Mouse (Mus musculus) v-Abl transformed pro-B cells (cell line): ENCODE measurements at regions not wholly inside any gene's neighbourhood (a gene's known extent, or its start where the extent isn't known, plus 50 kb on each side); places are given as distances from the start of the nearest gene placed in this dataset.

Experiments
- in situ Hi-C, 2 experiments: fragments of 400-800 bp; cut with MboI; formaldehyde crosslinking; loops; one replicate each; pipeline ENCODE4 v1.15.1; 2025; ENCODE audit not compliant: unreplicated experiment in 2 of 2

DNA sequence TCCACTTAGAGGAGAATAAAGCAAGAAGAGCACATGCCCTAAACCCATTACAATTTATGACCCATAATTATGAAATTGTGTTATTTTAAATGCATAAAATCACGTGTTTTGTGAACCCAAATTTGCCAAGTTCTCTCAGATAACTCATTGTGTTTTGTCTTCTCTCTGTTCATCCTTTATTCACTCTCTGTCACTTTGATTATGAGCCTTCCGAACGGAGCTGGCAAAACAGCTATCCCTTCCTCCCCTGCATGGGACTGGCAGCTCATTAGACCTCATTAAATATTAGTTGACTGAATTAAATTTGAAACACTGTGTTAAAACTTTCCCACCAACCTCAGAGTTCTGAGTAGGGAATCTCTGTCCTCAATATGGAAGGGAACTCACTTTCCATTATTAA, 587.2 kb downstream of the Tmem132b start:
- in situ Hi-C loops, result no loop called here

DNA sequence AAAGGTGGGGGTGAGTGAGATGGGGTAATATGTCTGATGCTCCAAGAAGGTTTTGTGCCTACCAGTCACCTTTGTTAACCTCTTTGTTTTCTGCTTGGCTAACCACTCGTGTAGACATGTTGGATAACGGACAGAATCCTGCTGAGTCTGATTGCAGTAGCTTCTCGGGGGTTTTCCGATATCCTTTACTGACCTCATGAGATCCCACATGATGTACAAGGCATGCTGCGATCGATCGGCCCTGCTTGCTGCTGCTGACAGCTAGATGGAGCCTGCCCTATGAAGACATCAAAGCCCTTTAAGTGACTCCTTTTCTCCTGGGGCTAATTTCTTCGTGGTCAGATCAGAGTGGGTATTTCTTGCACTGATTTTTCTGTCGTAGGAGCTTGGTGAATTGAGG, 591.6 kb downstream of the Tmem132b start:
- in situ Hi-C loops, result no loop called here

DNA sequence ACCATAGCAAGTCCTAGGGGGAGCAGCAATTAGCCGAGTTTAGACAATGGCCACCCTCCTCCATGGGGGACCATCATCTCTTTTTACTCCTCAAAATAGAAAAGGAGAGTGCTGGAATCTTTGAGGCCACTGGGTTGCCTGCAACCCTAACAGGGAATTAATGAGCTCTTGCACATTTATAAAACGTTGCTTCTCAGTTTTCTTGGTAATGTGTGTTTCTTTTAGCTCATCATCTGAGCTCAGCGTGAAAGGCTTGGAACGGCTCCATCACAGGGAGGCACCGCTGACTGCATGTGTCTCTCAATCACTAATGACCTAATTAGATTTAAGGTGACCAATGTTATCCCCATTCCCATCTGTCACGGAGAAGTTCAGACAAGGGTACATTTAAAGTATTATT, 595.9 kb downstream of the Tmem132b start:
- in situ Hi-C loops, result no loop called here

DNA sequence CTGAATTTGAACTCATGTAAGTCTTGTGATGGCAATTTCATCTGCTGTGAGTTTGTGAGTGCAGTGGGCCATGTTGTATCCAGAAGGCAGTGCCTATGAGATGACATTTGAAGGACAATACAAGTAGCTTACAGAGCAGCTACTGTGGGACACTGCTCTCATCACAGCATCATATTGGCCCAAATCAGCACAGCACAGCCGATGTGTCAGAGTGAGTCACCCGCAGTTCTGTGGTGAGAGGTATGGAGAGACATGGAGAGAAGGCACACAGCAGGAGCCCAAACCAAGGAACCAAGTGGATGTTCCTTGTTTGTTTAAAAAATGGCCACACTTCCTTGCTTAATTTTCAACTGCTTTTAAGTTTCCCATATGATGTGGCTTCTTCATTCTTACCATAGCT, 617.3 kb downstream of the Tmem132b start:
- in situ Hi-C loops, result no loop called here

DNA sequence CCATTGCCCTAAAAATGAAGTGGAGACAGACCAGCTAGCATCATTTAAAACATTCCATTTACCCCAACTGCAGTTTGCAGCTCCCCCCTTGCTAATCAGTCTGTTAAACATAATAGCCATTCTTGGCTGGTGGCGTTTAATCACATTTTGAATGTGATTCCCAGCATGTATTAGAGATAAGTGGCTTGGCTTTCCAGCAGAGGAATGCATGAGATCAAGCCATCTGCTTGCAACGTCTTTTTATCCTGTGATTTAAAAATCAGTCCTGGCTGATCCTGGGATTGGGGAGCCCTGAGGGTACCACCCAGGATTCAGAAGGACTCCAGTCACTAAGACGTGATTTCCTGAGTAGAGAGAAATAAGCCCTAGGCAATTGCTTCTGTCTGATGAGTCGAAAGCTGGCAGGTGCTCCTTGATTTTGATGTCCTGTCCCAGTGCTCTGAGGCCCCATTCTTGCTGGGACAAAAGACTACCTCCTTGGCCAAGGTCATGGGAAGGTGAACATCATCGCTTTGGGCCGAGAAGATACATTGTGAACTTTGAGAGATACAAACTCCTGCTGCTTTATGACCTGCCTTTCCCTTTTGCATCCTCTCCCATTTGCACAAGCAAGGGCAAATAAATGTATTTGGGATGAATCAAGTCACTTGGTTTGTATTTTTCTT, 623.8 kb downstream of the Tmem132b start:
- in situ Hi-C loops, result no loop called here

DNA sequence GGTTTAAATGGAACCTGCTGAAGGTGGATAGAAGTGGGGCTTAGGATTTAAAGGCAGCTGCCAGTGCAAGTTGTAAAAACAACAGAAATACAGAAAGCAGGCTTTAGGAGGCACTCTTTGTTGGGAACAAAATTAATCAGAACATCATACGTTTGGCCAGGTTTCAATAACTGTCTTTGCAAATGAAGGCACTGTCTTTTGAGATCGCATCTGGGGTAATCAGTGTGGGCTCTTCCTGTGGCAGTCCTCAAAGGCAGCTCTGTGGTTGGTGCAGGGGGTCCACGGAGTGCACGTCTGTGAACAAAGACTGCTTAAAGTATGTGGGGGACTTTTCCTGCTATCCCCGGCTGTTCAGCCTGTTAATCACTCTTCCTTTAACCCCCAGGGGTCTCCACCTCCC, 654.5 kb downstream of the Tmem132b start:
- in situ Hi-C loops, result no loop called here

DNA sequence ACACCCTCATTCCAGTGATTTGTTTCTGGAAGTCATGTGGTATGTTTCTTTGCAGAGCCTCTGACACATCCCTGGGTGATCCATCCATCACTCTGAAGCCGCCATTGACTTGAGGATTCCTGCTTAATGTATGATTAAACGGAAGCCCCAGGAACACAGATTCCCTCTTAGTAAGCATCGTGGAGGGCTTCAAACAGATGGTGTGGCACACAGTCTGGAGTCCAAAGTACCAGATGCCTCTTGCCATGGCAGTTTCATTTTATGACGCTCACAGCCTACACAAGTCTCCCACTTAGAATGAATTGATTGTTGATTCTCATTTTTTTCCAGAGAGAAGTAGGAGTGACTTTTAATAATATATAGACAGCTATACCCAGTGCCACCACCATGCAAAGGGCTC, 668.3 kb downstream of the Tmem132b start:
- in situ Hi-C loops, result no loop called here

DNA sequence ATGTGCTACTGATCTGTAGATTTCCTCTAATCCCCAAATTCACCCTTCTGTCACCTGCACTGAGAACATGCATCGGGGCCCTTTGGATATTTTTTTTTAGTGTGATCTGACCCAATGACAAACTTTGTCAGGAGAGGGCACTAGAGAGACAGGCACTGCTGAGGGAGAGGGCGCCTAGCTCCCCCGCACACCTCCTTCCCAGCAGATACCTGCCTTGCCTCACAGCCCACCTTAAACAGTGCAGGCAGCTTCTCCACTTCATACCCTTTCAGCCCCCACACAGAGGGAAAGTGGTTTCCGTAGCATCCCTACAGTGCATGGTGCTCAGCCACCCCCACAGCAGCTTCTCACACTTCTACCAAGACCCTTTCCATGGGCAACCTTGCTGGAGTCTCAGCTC, 670.0 kb downstream of the Tmem132b start:
- in situ Hi-C loops, result no loop called here

DNA sequence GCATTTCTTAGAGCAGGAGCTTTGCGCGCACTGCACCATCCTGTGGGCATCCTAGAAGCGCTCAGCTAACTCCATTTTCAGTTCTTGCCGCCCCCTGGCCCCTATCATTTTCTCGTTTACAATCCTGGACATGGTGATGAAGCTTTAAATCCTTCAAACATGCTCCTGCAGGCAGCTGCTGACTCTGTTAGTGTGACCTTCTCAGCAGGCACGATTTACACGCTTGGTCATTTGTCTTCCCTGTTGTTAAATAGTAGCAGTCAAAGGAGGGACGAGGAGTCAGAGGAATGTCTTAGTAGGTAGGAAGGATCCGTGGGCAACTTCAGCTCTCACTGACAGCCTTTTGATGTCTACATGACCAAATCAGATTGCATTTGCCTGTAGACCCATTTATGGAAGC, 670.4 kb downstream of the Tmem132b start:
- in situ Hi-C loops, result no loop called here

DNA sequence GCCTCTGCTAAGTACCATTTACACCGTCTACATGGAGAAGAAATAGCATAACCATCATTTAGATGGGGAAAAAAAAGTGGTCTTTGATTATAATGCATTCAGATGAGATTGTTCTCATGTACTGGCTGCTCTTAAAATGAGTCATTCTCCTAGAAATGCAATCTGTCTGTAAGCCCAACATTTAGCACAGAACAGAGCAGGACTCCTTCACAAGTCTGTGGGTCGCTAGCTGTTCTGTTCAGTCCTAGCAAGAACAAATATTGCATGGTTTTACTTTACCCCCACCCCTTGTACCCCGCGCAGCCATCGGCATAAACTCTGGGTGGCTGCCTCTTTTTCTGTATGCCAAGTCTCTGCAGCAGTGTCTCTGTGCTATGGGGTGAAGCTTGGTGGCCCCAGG, 685.4 kb downstream of the Tmem132b start:
- in situ Hi-C loops, result no loop called here

DNA sequence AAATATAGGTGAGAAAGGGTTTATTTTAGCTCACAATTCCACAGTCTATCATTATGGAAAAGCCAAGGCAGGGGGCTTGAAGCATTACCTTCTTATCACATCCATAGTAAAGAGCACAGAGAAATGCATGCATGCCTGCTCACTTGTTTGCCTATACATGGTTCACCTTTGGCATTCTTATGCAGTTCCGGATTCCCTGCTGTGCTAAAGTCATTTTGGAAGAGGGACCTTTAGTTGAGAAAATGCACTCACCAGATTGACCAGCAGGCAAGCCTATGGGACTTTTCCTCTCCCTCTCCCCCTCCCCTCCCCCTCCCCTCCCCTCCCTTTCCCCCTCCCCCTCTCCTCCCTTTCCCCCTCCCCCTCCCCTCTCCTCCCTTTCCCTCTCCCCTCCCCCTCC, 686.2 kb downstream of the Tmem132b start:
- in situ Hi-C loops, result no loop called here

DNA sequence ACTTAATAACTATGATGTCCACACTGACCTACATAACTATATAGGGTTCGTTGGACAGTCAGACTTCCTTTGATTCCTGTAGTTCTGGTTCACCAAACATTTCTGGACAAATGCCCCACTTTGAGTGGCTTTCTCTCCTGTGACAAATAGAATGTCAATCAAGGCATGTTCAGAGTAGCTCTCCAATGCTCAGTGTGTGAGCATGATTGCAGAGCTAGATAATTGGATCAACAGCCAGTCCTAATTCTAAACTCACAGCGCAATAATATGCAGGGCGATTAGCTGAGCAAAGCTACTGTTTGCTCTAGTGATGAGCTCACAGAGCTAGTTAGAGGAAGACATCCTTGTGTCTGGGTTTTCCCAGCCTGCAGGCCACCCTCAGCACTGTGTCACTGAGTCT, 692.1 kb downstream of the Tmem132b start:
- in situ Hi-C loops, result no loop called here

DNA sequence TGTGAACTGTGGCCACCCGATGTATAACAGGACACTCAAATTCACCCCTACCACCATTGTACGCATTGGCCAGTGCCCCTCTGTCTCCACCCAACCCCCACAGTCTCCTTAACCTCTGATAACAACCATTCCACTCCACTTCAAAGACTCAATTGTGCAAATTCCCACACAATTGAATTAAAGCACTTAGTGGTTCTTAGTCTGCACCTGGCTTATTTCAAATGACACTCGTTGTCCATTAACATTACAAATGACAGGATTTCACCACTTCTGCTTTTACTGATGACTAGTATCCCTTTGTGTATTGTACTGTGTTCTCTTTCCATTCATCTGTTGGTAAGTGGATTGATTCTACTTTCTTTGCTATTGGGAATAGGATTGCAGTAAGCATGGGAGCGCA, 699.2 kb downstream of the Tmem132b start:
- in situ Hi-C loops, result no loop called here

DNA sequence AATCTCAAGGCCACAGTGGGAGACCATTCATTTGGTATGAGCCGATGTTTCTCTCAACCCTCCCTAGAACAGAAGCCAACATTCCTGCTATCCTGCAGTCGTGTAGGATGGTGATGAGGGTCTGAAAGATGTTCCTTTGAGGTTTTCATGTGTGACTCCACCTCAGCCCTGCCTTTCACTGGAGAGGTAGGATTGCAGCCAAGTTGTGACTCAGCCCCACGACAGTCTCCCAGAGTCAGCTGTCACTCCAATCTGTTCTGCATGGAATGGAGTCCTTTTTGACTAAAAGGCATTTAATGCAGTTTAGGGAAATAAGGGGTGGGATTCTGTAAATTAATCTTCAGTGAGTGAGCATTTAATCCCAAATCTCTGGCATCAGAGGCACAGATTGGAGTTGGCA, 706.5 kb downstream of the Tmem132b start:
- in situ Hi-C loops, result no loop called here

DNA sequence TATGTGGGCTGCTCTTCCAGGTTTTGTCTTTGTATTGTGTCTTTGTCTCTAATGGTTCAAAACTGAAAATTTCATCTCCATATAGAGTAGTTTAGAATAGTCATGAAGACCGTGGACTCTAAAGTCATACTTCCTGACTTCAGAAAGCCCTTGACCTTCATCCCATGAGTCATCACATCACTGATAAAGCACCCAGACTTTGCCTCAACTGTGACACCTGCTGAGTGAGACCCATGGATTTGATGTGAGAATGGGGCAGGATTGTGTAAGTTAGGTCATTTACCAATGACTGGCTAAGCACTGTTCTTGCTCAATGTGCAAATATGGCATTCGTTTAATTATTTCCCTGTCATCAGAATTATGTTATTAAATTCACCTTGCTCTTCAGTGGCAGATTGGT, 714.2 kb downstream of the Tmem132b start:
- in situ Hi-C loops, result no loop called here

DNA sequence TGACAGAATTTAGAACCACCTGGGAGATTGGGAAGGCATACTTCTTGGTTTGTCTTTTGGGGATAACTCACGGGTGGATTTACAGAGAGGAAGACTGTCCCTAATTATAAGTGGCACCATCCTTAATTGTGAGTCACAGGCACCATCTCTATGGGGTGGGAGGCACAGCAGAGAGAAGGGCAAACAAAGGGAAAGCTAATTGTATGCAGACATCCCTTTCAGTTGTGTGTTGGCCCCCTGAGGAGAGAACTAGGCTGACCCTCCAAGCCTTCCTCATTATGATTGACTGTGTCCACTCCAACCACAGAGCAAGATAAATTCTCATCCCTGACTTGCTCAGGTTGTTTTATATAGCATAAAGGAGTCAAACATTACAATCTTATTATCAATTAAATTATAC, 718.8 kb downstream of the Tmem132b start:
- in situ Hi-C loops, result no loop called here

DNA sequence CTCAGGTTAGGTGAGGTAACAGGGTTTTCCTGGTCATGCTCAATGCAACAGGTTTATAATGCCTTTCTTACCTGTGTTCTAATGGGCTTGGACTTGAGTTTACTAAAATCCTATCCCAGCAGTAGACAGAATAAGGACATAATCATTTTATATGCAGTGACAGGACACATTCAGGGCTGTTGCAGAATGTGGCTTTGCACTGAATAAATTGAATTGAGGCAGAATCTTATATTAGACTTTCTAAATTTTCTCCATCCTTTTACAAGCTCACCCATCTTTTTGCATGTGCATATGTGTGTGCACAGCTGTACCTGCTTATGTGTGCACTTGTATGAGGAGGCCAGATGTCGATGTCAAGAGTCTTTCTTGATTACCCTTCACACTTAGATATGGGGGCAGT, 723.1 kb downstream of the Tmem132b start:
- in situ Hi-C loops, result no loop called here

DNA sequence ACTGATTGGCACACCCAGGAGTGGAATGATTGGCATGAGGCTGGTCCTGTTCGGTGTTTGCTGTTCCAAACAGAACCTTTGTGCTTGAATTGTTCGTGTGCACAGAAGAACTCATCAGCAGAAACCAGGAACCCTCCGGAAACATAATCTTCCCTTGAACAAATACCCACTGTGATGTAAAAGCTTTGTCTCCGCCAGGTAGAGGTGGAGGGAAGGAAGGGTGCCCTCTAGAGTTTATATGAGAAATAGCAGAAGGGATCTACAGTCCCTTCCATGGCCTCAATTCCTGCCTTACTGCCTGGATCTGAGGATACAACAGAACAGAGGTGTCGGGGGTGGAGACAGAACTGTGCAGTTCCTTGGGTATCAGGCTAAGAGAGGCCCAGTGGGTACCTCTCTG, 726.3 kb downstream of the Tmem132b start:
- in situ Hi-C loops, result no loop called here

DNA sequence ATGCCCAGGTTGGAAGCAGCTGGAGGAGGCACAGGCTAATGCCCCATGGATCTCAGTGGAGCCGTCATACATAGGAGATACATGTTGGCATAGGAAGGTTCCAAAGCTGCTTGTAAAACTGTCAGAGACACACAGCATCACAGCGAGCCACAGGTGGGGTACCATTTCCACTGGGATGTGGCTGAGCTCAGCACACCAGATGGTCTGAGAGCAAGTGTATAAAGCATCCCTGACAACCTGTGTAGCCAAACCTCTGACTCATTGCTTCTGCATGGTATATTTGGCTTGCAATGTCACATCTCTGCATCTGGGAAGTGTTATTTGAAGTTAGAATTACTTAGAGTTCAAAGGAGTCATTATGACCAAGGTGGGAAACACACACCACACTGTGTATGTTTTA, 734.9 kb downstream of the Tmem132b start:
- in situ Hi-C loops, result no loop called here

DNA sequence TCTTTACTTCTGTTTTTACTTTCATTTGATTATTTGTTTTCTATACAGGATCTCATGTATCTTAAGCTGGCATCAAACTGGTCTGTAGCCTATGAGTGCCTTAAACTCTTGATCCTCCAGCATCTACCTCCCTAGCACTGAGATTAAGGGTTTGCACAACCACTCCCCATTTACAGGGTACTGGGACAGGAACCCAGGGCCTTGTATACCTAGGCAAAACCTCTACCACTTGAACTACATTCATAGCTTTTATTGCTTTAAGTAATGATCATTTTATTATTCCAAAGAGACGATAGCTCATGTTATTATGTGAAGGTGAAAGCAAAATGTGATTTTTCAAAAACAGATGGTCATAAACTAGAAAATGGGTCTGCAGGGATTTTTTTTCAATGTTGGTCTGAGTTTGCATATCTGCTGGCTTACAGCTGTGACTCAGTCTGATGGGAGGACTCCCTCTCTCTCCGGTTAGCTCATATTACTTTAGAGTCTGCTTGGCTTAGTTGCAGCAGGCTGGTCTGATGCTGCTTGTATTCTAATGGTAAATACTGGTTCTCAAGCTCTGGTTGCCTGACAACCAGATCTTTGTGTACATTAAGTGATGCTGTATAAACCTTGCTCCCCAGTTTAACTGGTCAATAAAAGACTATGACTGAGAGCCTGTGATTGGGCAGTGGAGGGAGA, 735.5 kb downstream of the Tmem132b start:
- in situ Hi-C loops, result no loop called here

DNA sequence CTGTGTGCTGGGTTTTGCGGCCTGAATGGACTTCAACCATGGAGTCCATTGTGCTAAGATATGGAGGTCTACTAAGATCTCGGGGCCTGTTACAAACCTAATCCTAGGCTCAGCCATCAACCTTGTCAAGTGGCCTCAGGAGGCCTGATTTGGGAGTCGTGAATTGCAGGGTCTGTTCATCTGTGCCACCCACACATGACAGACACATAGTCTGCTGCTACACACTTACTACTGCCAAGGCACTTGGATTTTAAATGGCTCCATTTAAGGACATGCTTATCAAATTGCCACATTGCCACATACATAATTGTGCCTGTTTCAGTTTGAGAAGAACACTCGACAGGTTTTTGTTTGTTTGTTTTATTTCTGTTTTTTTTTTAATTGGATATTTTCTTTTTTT, 737.0 kb downstream of the Tmem132b start:
- in situ Hi-C loops, result no loop called here

DNA sequence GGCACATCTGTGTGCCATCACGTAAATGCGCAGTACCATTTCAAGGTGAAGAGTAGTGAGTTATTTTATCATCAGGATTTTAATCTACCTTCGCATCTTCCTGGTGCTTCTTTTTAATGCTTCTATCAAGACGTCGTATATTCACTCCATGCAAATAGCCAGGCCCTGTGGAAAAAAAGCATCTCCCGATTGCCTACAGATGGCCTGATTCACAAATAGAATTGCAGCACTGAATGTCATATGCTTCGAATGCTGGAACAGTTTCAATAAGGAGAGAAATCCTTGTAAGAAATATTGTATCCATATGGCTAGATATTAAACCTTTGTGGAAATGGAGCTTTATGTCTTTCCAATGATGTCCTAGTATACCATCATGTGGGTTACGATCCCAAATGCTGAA, 742.7 kb downstream of the Tmem132b start:
- in situ Hi-C loops, result no loop called here
